Comparison of ENCODE assay signal across 35 mouse cellular contexts in the genomic region with DNA sequence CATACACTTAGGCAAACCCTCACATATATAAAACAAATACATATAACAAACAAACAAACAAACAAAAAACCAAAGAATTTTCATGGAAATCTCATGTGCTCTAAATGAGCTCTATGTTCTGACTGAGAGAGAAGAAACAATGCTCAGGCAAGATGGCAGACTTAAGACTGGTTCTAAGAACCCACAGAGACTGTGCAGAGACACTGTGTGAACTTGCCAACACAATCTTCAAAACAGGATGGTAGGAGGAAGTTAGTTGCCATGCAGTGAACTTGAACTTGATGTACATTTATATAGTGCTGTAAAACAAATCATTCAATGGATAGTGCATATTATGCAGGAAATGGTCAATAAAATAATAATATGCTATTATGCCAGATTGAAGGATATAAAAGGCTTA. TPM values are rescaled to one million over a fixed set of nuclear protein-coding genes. Genes with fewer than 3 reads are reported as not detected.
"Had no signal": no experiment of that assay in that cellular context is flagged by ENCODE, and none has a peak within 500 bp of the region (broad histone marks: within the 10 kb centered on the region; RNA-seq: fewer than 3 reads in every experiment).

No protein-coding gene starts in this region.

- ATAC-seq: liver, embryonic 12.5 days; liver, postnatal 0 days; lung, postnatal 0 days; midbrain, embryonic 13.5 days; midbrain, embryonic 15.5 days; midbrain, embryonic 16.5 days had no signal

- H3K36me3 ChIP-seq: limb, embryonic 10.5 days; limb, embryonic 12.5 days; limb, embryonic 13.5 days; limb, embryonic 15.5 days; liver, embryonic 12.5 days; liver, embryonic 13.5 days; liver, embryonic 15.5 days; lung, embryonic 15.5 days; midbrain, embryonic 10.5 days; midbrain, embryonic 12.5 days; midbrain, embryonic 13.5 days; midbrain, embryonic 15.5 days had no signal

- H3K9me3 ChIP-seq: limb, embryonic 10.5 days; limb, embryonic 12.5 days; limb, embryonic 13.5 days; limb, embryonic 15.5 days; liver, embryonic 12.5 days; liver, embryonic 13.5 days; liver, embryonic 15.5 days; lung, embryonic 15.5 days; megakaryocyte, embryonic 14.5 days; midbrain, embryonic 10.5 days; midbrain, embryonic 12.5 days; midbrain, embryonic 13.5 days; midbrain, embryonic 15.5 days had no signal

- H3K27ac ChIP-seq: limb, embryonic 10.5 days; limb, embryonic 12.5 days; limb, embryonic 13.5 days; limb, embryonic 15.5 days; liver, embryonic 12.5 days; liver, embryonic 13.5 days; liver, embryonic 14.5 days; liver, embryonic 15.5 days; lung, embryonic 15.5 days; macrophage; midbrain, embryonic 10.5 days; midbrain, embryonic 12.5 days; midbrain, embryonic 13.5 days; midbrain, embryonic 15.5 days had no signal

- H3K9ac ChIP-seq: limb, embryonic 12.5 days; limb, embryonic 13.5 days; limb, embryonic 15.5 days; liver, embryonic 12.5 days; liver, embryonic 13.5 days; liver, embryonic 14.5 days; liver, embryonic 15.5 days; liver, postnatal 0 days; lung, embryonic 14.5 days; lung, embryonic 15.5 days; midbrain, embryonic 12.5 days; midbrain, embryonic 13.5 days; midbrain, embryonic 15.5 days had no signal

- H3K4me1 ChIP-seq: limb, embryonic 10.5 days; limb, embryonic 12.5 days; limb, embryonic 13.5 days; limb, embryonic 15.5 days; liver, embryonic 12.5 days; liver, embryonic 13.5 days; liver, embryonic 15.5 days; lung, embryonic 15.5 days; megakaryocyte, embryonic 14.5 days; midbrain, embryonic 10.5 days; midbrain, embryonic 12.5 days; midbrain, embryonic 13.5 days; midbrain, embryonic 15.5 days had no signal

- H3K27me3 ChIP-seq: limb, embryonic 12.5 days; limb, embryonic 13.5 days; limb, embryonic 15.5 days; liver, embryonic 12.5 days; liver, embryonic 13.5 days; liver, embryonic 15.5 days; lung, embryonic 15.5 days; megakaryocyte, embryonic 14.5 days; midbrain, embryonic 12.5 days; midbrain, embryonic 13.5 days; midbrain, embryonic 15.5 days had no signal

- H3K4me3 ChIP-seq: limb, embryonic 10.5 days; limb, embryonic 12.5 days; limb, embryonic 13.5 days; limb, embryonic 15.5 days; liver, embryonic 12.5 days; liver, embryonic 13.5 days; liver, embryonic 15.5 days; lung, embryonic 15.5 days; megakaryocyte, embryonic 14.5 days; midbrain, embryonic 10.5 days; midbrain, embryonic 12.5 days; midbrain, embryonic 13.5 days; midbrain, embryonic 15.5 days; myocyte had no signal

- DNase-seq: left cerebral cortex, postnatal 4 days; liver; liver, embryonic 13.5 days; liver, postnatal 0 days; lung, adult 18-20 months; lung, adult 2 months; lung, embryonic 14.5 days; lung, postnatal 10 days; lung, postnatal 14 days; lung, postnatal 36 days; lung, postnatal 4 days; midbrain, embryonic 14.5 days had no signal

RNA-seq across cellular contexts. Expression of a gene that starts 1.5 kb away (rescaled TPM):
- total RNA-seq: left cerebral cortex, postnatal 10 days; left cerebral cortex, postnatal 14 days; left cerebral cortex, postnatal 25 days; left cerebral cortex, postnatal 4 days; midbrain, postnatal 0 days; monocyte, adult 5-6 weeks had no signal
- polyA plus RNA-seq: limb, embryonic 10.5 days; limb, embryonic 12.5 days; lung, embryonic 14.5 days; macrophage; midbrain, embryonic 10.5 days; midbrain, embryonic 11.5 days; midbrain, embryonic 12.5 days; midbrain, embryonic 13.5 days; midbrain, embryonic 14.5 days; midbrain, embryonic 16.5 days had no signal

RNA-seq across cellular contexts. Expression of a gene that starts 56.6 kb away (rescaled TPM):
- total RNA-seq: monocyte, adult 5-6 weeks had no signal
- polyA plus RNA-seq: macrophage had no signal
